Mouse (Mus musculus) T-helper 2 cell (primary cell): ENCODE data around the gene Traf6.
"Not testable (repeated sequence)": the region's sequence is repeated elsewhere in the genome, so short reads cannot be mapped to it uniquely, and the experiment has no call there.

Source experiments
- in situ Hi-C: fragments of 300-600 bp; cut with MboI, MseI; formaldehyde crosslinking; loops from one replicate; pipeline ENCODE4 v1.15.1; 2025; ENCODE audit warnings: high pct_unique_total_duplicates

Traf6 gene

GRCm38 (mm10) chr2:101693577-101694215, 15.5 kb downstream of the Traf6 start:
- in situ Hi-C loops: no loop called here

- in situ Hi-C loops: no loop called here
These were observed 17.4 kb downstream of the Traf6 start for GRCm38 (mm10) chr2:101695584-101695983.

- in situ Hi-C loops: no loop called here
These were observed 21.1 kb downstream of the Traf6 start for GRCm38 (mm10) chr2:101699284-101699683.

- in situ Hi-C loops: no loop called here
These were observed 27.8 kb downstream of the Traf6 start for GRCm38 (mm10) chr2:101705941-101706485.

- in situ Hi-C loops: no loop called here
These were observed 33.4 kb downstream of the Traf6 start for GRCm38 (mm10) chr2:101711608-101712007.

- in situ Hi-C loops: no loop called here
These were observed 37.6 kb downstream of the Traf6 start for GRCm38 (mm10) chr2:101715650-101716323.

- in situ Hi-C loops: no loop called here
These were observed 38.9 kb downstream of the Traf6 start for GRCm38 (mm10) chr2:101717162-101717561.

- in situ Hi-C loops: no loop called here
These were observed 43.6 kb downstream of the Traf6 start for GRCm38 (mm10) chr2:101721835-101722234.

GRCm38 (mm10) chr2:101722370-101723332, 44.4 kb downstream of the Traf6 start:
- in situ Hi-C loops: no loop called here

GRCm38 (mm10) chr2:101723333-101723881, 45.2 kb downstream of the Traf6 start:
- in situ Hi-C loops: no loop called here

- in situ Hi-C loops: no loop called here
These were observed 49.6 kb downstream of the Traf6 start for GRCm38 (mm10) chr2:101727787-101728186.

GRCm38 (mm10) chr2:101729472-101729871, 51.2 kb downstream of the Traf6 start:
- in situ Hi-C loops: no loop called here

GRCm38 (mm10) chr2:101730972-101731371, 52.7 kb downstream of the Traf6 start:
- in situ Hi-C loops: no loop called here

GRCm38 (mm10) chr2:101732777-101733210, 54.6 kb downstream of the Traf6 start:
- in situ Hi-C loops: no loop called here

GRCm38 (mm10) chr2:101733564-101733963, 55.3 kb downstream of the Traf6 start:
- in situ Hi-C loops: no loop called here

GRCm38 (mm10) chr2:101739914-101740313, 61.7 kb downstream of the Traf6 start:
- in situ Hi-C loops: no loop called here

GRCm38 (mm10) chr2:101741653-101742052, 63.4 kb downstream of the Traf6 start:
- in situ Hi-C loops: no loop called here

- in situ Hi-C loops: no loop called here
These were observed 64.0 kb downstream of the Traf6 start for GRCm38 (mm10) chr2:101742072-101742860.

- in situ Hi-C loops: not testable (repeated sequence)
These were observed 67.4 kb downstream of the Traf6 start for GRCm38 (mm10) chr2:101745656-101746055.

GRCm38 (mm10) chr2:101746537-101746936, 68.3 kb downstream of the Traf6 start:
- in situ Hi-C loops: no loop called here
